23 mouse cellular contexts compared by ENCODE assay signal in genomic region chr9:13880761-13881160, GRCm38 (mm10). TPM values are rescaled to one million over a fixed set of nuclear protein-coding genes. Genes with fewer than 3 reads are reported as not detected.
DNase-seq lines count a peak whose midpoint lies in the region; ATAC-seq and TF ChIP-seq lines count a peak whose summit lies in the region.
"Had no signal": no experiment of that assay in that cellular context is flagged by ENCODE, and none has a peak within 500 bp of the region (broad histone marks: within the 10 kb centered on the region; RNA-seq: fewer than 3 reads in every experiment).

No protein-coding gene starts in this region.

- no peak for TF ChIP-seq CTCF in forebrain, postnatal 0 days (IDR thresholded peaks at IDR 0.05; ENCODE audit: low read depth)
- TF ChIP-seq CTCF in stomach, postnatal 0 days (IDR thresholded peaks at IDR 0.05; ENCODE audit: low read depth) = no peak

- H3K36me3 ChIP-seq in forebrain, postnatal 0 days (ENCODE audit: insufficient read depth) = no peaks in the 10 kb centered on the region
- no peaks in the 10 kb centered on the region for H3K36me3 ChIP-seq in forebrain, embryonic 16.5 days (ENCODE audit: control insufficient read depth, insufficient read depth)
- H3K36me3 ChIP-seq in limb, embryonic 11.5 days (ENCODE audit: control insufficient read depth, insufficient read depth, low read length) = no peaks in the 10 kb centered on the region
- H3K36me3 ChIP-seq in limb, embryonic 10.5 days = no peaks in the 10 kb centered on the region
- no peaks in the 10 kb centered on the region for H3K36me3 ChIP-seq in stomach, postnatal 0 days (ENCODE audit: control insufficient read depth, insufficient read depth, low read length)
- H3K36me3 ChIP-seq: embryonic facial prominence, embryonic 10.5 days; embryonic facial prominence, embryonic 12.5 days; forebrain, embryonic 15.5 days; G1E had no signal

- no peaks in the 10 kb centered on the region for H3K9me3 ChIP-seq in forebrain, postnatal 0 days (ENCODE audit: low read length)
- no peaks in the 10 kb centered on the region for H3K9me3 ChIP-seq in forebrain, embryonic 16.5 days (ENCODE audit: control insufficient read depth, low read length)
- H3K9me3 ChIP-seq in limb, embryonic 11.5 days (ENCODE audit: control insufficient read depth, low read length) = no peaks in the 10 kb centered on the region
- no peaks in the 10 kb centered on the region for H3K9me3 ChIP-seq in limb, embryonic 10.5 days (replicated peaks)
- no peaks in the 10 kb centered on the region for H3K9me3 ChIP-seq in stomach, postnatal 0 days (ENCODE audit: control insufficient read depth, low read length)
- H3K9me3 ChIP-seq: embryonic facial prominence, embryonic 10.5 days; embryonic facial prominence, embryonic 12.5 days; forebrain, embryonic 13.5 days; forebrain, embryonic 15.5 days; G1E had no signal

- H3K4me2 ChIP-seq in forebrain, postnatal 0 days (ENCODE audit: low read depth) = no peak overlapping the region
- H3K4me2 ChIP-seq in forebrain, embryonic 16.5 days (ENCODE audit: low read length) = no peak overlapping the region
- no peak overlapping the region for H3K4me2 ChIP-seq in limb, embryonic 11.5 days (ENCODE audit: low read depth, severe bottlenecking)
- no peak overlapping the region for H3K4me2 ChIP-seq in stomach, postnatal 0 days (replicated peaks; ENCODE audit: low read depth)
- H3K4me2 ChIP-seq: embryonic facial prominence, embryonic 12.5 days; forebrain, embryonic 13.5 days; forebrain, embryonic 15.5 days had no signal

- 54% methylated on average over 1 of the region's 1 CpGs for WGBS in forebrain, postnatal 0 days
- 63% methylated on average over 1 of the region's 1 CpGs for WGBS in forebrain, embryonic 16.5 days
- 48% methylated on average over 1 of the region's 1 CpGs for WGBS in limb, embryonic 11.5 days
- 52% methylated on average over 1 of the region's 1 CpGs for WGBS in limb, embryonic 10.5 days
- 50% methylated on average over 1 of the region's 1 CpGs for WGBS in stomach, postnatal 0 days

- no peak overlapping the region for H3K4me3 ChIP-seq in forebrain, postnatal 0 days (ENCODE audit: low read depth, low read length)
- no peak overlapping the region for H3K4me3 ChIP-seq in forebrain, embryonic 16.5 days (replicated peaks; ENCODE audit: low read length)
- H3K4me3 ChIP-seq in limb, embryonic 11.5 days (ENCODE audit: low read depth, low read length) = no peak overlapping the region
- H3K4me3 ChIP-seq in limb, embryonic 10.5 days = no peak overlapping the region
- H3K4me3 ChIP-seq in stomach, postnatal 0 days (ENCODE audit: low read depth, low read length) = no peak overlapping the region
- H3K4me3 ChIP-seq: embryonic facial prominence, embryonic 10.5 days; embryonic facial prominence, embryonic 12.5 days; forebrain, embryonic 13.5 days; forebrain, embryonic 15.5 days had no signal

- ATAC-seq in forebrain, postnatal 0 days = peak; percentile 29; the same call in 1 of the 2 replicates
- ATAC-seq in forebrain, embryonic 16.5 days = no peak
- no peak for ATAC-seq in limb, embryonic 11.5 days (ENCODE audit: insufficient number of reproducible peaks, low FRiP score, low TSS enrichment, low read depth)
- no peak for ATAC-seq in stomach, postnatal 0 days (ENCODE audit: low FRiP score, low TSS enrichment)
- ATAC-seq: activated CD4-positive, CD25-positive, alpha-beta regulatory T cell, adult 4 months; CD4-positive, CD25-positive, alpha-beta regulatory T cell, adult 4 months; forebrain, embryonic 13.5 days; forebrain, embryonic 15.5 days; Patski had no signal

- no peak for TF ChIP-seq EP300 in stomach, postnatal 0 days (optimal IDR thresholded peaks at IDR 0.05)

- H3K27ac ChIP-seq in forebrain, postnatal 0 days (ENCODE audit: low read depth, low read length) = no peak overlapping the region
- no peak overlapping the region for H3K27ac ChIP-seq in forebrain, embryonic 16.5 days (ENCODE audit: low read length)
- H3K27ac ChIP-seq in limb, embryonic 11.5 days (replicated peaks; ENCODE audit: low read depth, low read length) = no peak overlapping the region
- no peak overlapping the region for H3K27ac ChIP-seq in limb, embryonic 10.5 days
- H3K27ac ChIP-seq in stomach, postnatal 0 days (replicated peaks) = no peak overlapping the region
- H3K27ac ChIP-seq: embryonic facial prominence, embryonic 10.5 days; embryonic facial prominence, embryonic 12.5 days; forebrain, embryonic 13.5 days; forebrain, embryonic 15.5 days had no signal

- no peaks in the 10 kb centered on the region for H3K4me1 ChIP-seq in forebrain, postnatal 0 days (ENCODE audit: insufficient read depth)
- no peaks in the 10 kb centered on the region for H3K4me1 ChIP-seq in forebrain, embryonic 16.5 days (replicated peaks; ENCODE audit: control insufficient read depth, insufficient read depth, low read length)
- H3K4me1 ChIP-seq in limb, embryonic 11.5 days (ENCODE audit: control insufficient read depth, insufficient read depth, low read length) = no peaks in the 10 kb centered on the region
- no peaks in the 10 kb centered on the region for H3K4me1 ChIP-seq in limb, embryonic 10.5 days
- H3K4me1 ChIP-seq in stomach, postnatal 0 days (replicated peaks; ENCODE audit: control insufficient read depth, insufficient read depth) = no peaks in the 10 kb centered on the region
- H3K4me1 ChIP-seq: embryonic facial prominence, embryonic 10.5 days; embryonic facial prominence, embryonic 12.5 days; forebrain, embryonic 13.5 days; forebrain, embryonic 15.5 days had no signal

- H3K27me3 ChIP-seq in forebrain, postnatal 0 days (ENCODE audit: insufficient read depth, low read length) = no peaks in the 10 kb centered on the region
- H3K27me3 ChIP-seq in forebrain, embryonic 16.5 days (replicated peaks; ENCODE audit: control insufficient read depth, insufficient read depth, low read length) = no peaks in the 10 kb centered on the region
- no peaks in the 10 kb centered on the region for H3K27me3 ChIP-seq in limb, embryonic 11.5 days (ENCODE audit: control insufficient read depth, insufficient read depth, low read length)
- H3K27me3 ChIP-seq in limb, embryonic 10.5 days (ENCODE audit: low read depth, poor library complexity, severe bottlenecking) = no peaks in the 10 kb centered on the region
- H3K27me3 ChIP-seq in stomach, postnatal 0 days (ENCODE audit: control insufficient read depth, insufficient read depth, low read length) = no peaks in the 10 kb centered on the region
- H3K27me3 ChIP-seq: CH12.LX; embryonic facial prominence, embryonic 12.5 days; forebrain, embryonic 13.5 days; forebrain, embryonic 15.5 days; Patski had no signal

- DNase-seq in forebrain, postnatal 0 days = no peak
- peak; percentile 6 for DNase-seq in limb, embryonic 11.5 days (ENCODE audit: low spot score)
- DNase-seq in limb, embryonic 10.5 days (ENCODE audit: low spot score) = no peak
- DNase-seq in stomach, postnatal 0 days (ENCODE audit: low spot score) = peak; percentile 3
- DNase-seq: adrenal gland, adult 8-10 months; adrenal gland, postnatal 14 days; adrenal gland, postnatal 36 days; B cell, adult 2 months; cerebellum, adult 11-12 months; cerebellum, adult 2 months; cerebellum, adult 9-10 months; cerebellum, postnatal 10 days; cerebellum, postnatal 25 days had no signal

- no peak overlapping the region for H3K9ac ChIP-seq in forebrain, postnatal 0 days
- H3K9ac ChIP-seq in forebrain, embryonic 16.5 days (replicated peaks; ENCODE audit: low read depth, low read length) = no peak overlapping the region
- no peak overlapping the region for H3K9ac ChIP-seq in limb, embryonic 11.5 days (ENCODE audit: low read length)
- no peak overlapping the region for H3K9ac ChIP-seq in stomach, postnatal 0 days (ENCODE audit: low read length)
- H3K9ac ChIP-seq: embryonic facial prominence, embryonic 12.5 days; forebrain, embryonic 13.5 days; forebrain, embryonic 15.5 days had no signal

RNA-seq across cellular contexts. Expression of gene Fam76b, which starts 53.2 kb away (rescaled TPM):
- total RNA-seq in forebrain, postnatal 0 days (2014; rRNA removed) = 34.8 and 43.1 TPM in 2 replicates
- polyA plus RNA-seq in forebrain, postnatal 0 days (2015; fragmentation: Nextera tagmentation; extraction: Ambion mirVana) = 12.3 and 13.3 TPM in 2 replicates
- polyA plus RNA-seq in forebrain, embryonic 16.5 days (2015; fragmentation: Nextera tagmentation; extraction: Ambion mirVana) = 24.9 and 27.9 TPM in 2 replicates
- 28.3 and 30.2 TPM in 2 replicates for polyA plus RNA-seq in limb, embryonic 11.5 days (2014; fragmentation: Nextera tagmentation; extraction: Ambion mirVana)
- 21.5 and 24.4 TPM in 2 replicates for polyA plus RNA-seq in limb, embryonic 10.5 days (2016; fragmentation: Nextera tagmentation; extraction: Ambion mirVana)
- 11.0 and 11.5 TPM in 2 replicates for polyA plus RNA-seq in stomach, postnatal 0 days (2015; fragmentation: Nextera tagmentation; extraction: Ambion mirVana)

RNA-seq across cellular contexts. Expression of gene Cep57, which starts 53.9 kb away (rescaled TPM):
- 31.9 and 33.2 TPM in 2 replicates for total RNA-seq in forebrain, postnatal 0 days (2014; rRNA removed)
- 39.9 and 40.8 TPM in 2 replicates for polyA plus RNA-seq in forebrain, postnatal 0 days (2015; fragmentation: Nextera tagmentation; extraction: Ambion mirVana)
- 41.5 and 46.9 TPM in 2 replicates for polyA plus RNA-seq in forebrain, embryonic 16.5 days (2015; fragmentation: Nextera tagmentation; extraction: Ambion mirVana)
- 73.7 and 75.7 TPM in 2 replicates for polyA plus RNA-seq in limb, embryonic 11.5 days (2014; fragmentation: Nextera tagmentation; extraction: Ambion mirVana)
- polyA plus RNA-seq in limb, embryonic 10.5 days (2016; fragmentation: Nextera tagmentation; extraction: Ambion mirVana) = 62.0 and 66.9 TPM in 2 replicates
- polyA plus RNA-seq in stomach, postnatal 0 days (2015; fragmentation: Nextera tagmentation; extraction: Ambion mirVana) = 24.0 and 26.1 TPM in 2 replicates

Comparison
In these comparisons a context has a peak if more than half of its experiments do, and no peak if none do; other contexts are left out.
1. DNase-seq: peak in limb, embryonic 11.5 days (single experiment) and stomach, postnatal 0 days (single experiment); none in forebrain, postnatal 0 days (single experiment) and limb, embryonic 10.5 days (single experiment).